Mouse (Mus musculus) testis, adult 2 months (tissue): ENCODE results near the gene Vcl.

Source experiments
- CTCF ChIP-seq: fragments of 200-500 bp; IDR thresholded peaks from 2 replicates; pipeline ENCODE4 v1.5.1; 2012; ENCODE audit warnings: low read depth, mild to moderate bottlenecking, inconsistent platforms, low read length, moderate library complexity; ENCODE audit not compliant: control insufficient read depth, insufficient read depth, insufficient replicate concordance
- POLR2A ChIP-seq: fragments of 200-500 bp; IDR thresholded peaks from 2 replicates; pipeline ENCODE4 v1.6.1; 2012; ENCODE audit warnings: low read depth, mild to moderate bottlenecking, inconsistent platforms, low read length, moderate library complexity; ENCODE audit not compliant: control insufficient read depth

DNA sequence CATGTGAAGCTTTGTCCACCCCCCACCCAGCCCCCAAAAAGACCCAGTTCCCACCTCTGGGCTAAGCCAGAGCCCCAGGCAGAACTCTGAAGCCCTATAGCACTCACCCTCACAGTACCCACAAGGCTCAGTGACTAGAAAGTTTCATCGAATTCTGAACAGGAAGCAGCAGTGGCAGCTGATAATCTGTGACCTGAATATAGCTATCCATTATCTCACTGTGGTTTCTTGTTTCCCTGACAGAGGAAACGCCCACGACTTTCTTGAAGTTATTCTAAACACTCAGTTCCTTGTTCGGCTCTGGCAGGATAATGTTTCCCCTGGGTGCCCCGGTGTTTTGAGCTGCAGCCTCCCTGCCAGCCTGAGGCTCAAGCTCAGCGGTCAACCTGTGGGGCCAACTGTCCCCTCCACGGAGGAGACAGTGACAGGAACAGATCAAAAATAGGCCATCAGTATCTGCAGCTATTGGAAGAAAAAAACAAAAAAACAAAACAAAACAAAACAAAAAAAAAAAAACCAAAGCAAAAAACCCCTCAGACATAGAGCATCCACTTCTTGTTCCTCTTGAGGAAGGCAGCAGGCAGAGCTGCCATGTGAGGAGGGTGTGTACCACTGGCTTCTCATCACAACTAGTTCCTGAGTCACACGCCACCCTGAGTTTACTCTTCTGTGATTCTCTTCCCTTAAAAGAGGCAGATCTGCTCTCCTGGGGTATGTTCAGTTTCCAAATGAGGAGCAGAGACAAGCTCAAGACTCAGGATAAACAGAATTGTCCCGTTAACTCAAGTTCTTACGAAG, 43.9 kb upstream of the Vcl start:
- TF ChIP-seq POLR2A (no peak), CTCF (no peak)
